Mouse (Mus musculus): ENCODE measurements at regions not wholly inside any gene's neighbourhood (a gene's known extent, or its start where the extent isn't known, plus 50 kb on each side); places are given as distances from the start of the nearest gene placed in this dataset.

DNA sequence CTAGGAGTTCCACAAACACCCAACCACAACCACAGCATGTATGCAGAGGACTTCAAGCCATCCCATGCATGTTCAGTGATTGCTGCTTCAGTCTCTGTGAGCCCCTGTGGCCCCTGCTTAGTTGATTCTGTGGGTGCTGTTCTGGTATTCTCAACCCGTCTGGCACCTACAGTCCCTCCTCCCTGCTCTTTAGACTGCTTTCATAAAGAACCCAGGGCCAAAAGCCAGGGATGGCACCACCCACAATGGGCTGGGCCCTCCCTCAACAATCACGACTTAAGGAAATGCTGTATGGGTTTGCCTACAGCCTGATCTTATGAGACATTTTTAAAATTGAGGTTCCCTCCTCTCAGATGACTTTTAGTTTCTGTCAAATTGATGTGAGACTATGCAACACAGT is 58.9 kb upstream of the Bcl9 start:
- Histone ChIP-seq H3K9me3 (ENCODE audit: control insufficient read depth, low read length) (no peaks in the 10 kb centered on the region), H3K27ac (ENCODE audit: low read length) (no peak overlapping the region), H3K27me3 (replicated peaks; ENCODE audit: control insufficient read depth, insufficient read depth, low read length) (no peaks in the 10 kb centered on the region), H3K4me3 (ENCODE audit: low read length) (no peak overlapping the region), H3K9ac (ENCODE audit: low read depth, low read length) (no peak overlapping the region), H3K36me3 (ENCODE audit: control insufficient read depth, insufficient read depth, low read length) (no peaks in the 10 kb centered on the region), H3K4me1 (ENCODE audit: control insufficient read depth, insufficient read depth, low read length) (no peaks in the 10 kb centered on the region), H3K4me2 (ENCODE audit: low read depth, low read length) (no peak overlapping the region)
- no peak for ATAC-seq
- 28% methylated on average over 2 of the region's 2 CpGs for WGBS

DNA sequence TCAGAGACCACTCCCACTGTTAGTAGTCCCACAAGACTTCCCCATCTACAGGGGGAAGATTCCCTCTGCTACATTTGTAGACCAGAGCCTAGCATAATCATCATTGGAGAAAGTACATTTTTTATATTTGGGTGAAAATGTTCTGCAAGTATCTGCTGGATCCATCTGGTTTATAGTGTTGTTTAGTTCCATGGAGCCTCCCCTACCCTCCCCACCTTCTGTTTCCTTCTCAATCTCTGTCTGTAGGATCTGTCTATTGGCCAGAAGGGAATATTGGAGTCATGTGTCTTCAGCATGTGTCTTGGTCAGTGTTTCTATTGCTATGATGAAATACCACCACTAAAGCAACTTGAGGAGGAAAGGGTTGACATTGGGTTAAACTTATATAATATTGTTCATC is 57.7 kb upstream of the Bcl9 start:
- no peak overlapping the region for H3K4me2 ChIP-seq (ENCODE audit: low read depth, low read length)
- H3K36me3 ChIP-seq (ENCODE audit: control insufficient read depth, insufficient read depth, low read length): no peaks in the 10 kb centered on the region
- no peak for ATAC-seq
- no peaks in the 10 kb centered on the region for H3K9me3 ChIP-seq (ENCODE audit: control insufficient read depth, low read length)
- no peaks in the 10 kb centered on the region for H3K27me3 ChIP-seq (replicated peaks; ENCODE audit: control insufficient read depth, insufficient read depth, low read length)
- no peaks in the 10 kb centered on the region for H3K4me1 ChIP-seq (ENCODE audit: control insufficient read depth, insufficient read depth, low read length)
- no peak overlapping the region for H3K27ac ChIP-seq (ENCODE audit: low read length)
- no peak overlapping the region for H3K9ac ChIP-seq (ENCODE audit: low read depth, low read length)
- H3K4me3 ChIP-seq (ENCODE audit: low read length): no peak overlapping the region

DNA sequence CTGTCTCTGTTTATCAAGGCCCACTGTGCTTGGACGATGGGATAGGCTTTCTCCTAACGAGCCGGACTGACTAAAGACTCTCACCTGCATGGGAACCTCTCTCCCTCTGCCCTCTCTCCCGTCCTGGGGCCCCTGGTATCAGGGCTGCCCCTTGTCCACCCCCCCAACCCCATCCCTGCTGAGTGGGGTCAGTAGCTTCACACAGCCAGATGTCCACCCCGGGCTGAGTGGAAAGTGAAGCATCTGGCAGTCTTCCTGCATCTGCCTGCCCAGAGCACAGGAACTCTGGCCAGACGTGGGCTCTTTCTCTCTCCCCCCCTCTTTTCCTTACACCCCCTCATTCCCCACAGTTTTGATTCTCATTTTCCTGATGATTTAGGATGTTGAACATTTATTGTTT is 56.1 kb upstream of the Bcl9 start:
- Histone ChIP-seq H3K36me3 (ENCODE audit: control insufficient read depth, insufficient read depth, low read length) (no peaks in the 10 kb centered on the region), H3K4me2 (ENCODE audit: low read depth, low read length) (no peak overlapping the region), H3K9ac (ENCODE audit: low read depth, low read length) (no peak overlapping the region), H3K4me1 (ENCODE audit: control insufficient read depth, insufficient read depth, low read length) (no peaks in the 10 kb centered on the region), H3K27ac (ENCODE audit: low read length) (no peak overlapping the region), H3K27me3 (replicated peaks; ENCODE audit: control insufficient read depth, insufficient read depth, low read length) (no peaks in the 10 kb centered on the region), H3K9me3 (ENCODE audit: control insufficient read depth, low read length) (no peaks in the 10 kb centered on the region), H3K4me3 (ENCODE audit: low read length) (no peak overlapping the region)
- WGBS: 52% methylated on average over 6 of the region's 6 CpGs
- ATAC-seq: no peak

DNA sequence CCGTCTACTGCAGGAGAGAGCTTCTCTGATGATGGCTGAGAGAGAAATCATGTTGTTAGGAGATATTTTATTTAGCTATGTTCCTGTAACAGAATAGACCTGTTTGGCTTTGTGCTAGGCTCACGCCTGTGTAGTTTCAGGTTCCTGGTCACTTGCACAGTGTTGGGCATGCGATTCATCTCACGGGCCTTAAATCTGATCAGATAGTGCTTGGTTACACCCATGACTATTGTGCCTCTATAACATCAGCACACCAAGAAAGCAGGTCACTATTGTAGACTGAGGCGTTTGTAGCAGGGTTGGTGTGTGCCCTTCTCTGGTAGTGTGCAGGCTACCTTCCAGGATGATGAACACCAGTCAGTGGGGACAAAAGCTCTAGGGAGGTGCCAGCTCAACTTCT is 54.3 kb upstream of the Bcl9 start:
- H3K4me1 ChIP-seq (ENCODE audit: control insufficient read depth, insufficient read depth, low read length): no peaks in the 10 kb centered on the region
- WGBS: 97% methylated on average over 5 of the region's 5 CpGs
- H3K36me3 ChIP-seq (ENCODE audit: control insufficient read depth, insufficient read depth, low read length): no peaks in the 10 kb centered on the region
- H3K27me3 ChIP-seq (replicated peaks; ENCODE audit: control insufficient read depth, insufficient read depth, low read length): no peaks in the 10 kb centered on the region
- H3K9me3 ChIP-seq (ENCODE audit: control insufficient read depth, low read length): no peaks in the 10 kb centered on the region
- H3K4me2 ChIP-seq (ENCODE audit: low read depth, low read length): no peak overlapping the region
- no peak overlapping the region for H3K9ac ChIP-seq (ENCODE audit: low read depth, low read length)
- no peak overlapping the region for H3K4me3 ChIP-seq (ENCODE audit: low read length)
- ATAC-seq: no peak
- no peak overlapping the region for H3K27ac ChIP-seq (ENCODE audit: low read length)

DNA sequence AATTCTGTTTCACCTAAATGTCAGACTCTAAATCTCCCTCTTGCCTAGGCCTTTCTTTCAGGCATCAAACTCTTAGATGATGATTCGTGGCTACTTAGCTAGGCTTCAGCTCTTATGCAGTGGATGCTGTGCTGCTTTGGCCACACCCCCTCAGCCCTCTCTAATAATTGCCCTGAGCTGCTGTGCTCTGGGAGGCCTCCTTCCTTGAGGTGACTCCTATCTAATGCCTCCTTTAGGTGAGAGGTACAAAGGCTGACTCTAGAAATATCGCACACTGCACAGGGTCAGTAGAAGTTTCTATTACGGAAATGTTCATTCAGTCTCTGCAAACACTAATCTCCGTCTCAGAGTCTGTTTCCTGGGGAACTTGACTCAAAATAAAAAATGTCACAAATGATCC is 51.7 kb upstream of the Bcl9 start:
- WGBS: 33% methylated on average over 4 of the region's 4 CpGs
- ATAC-seq: peak; percentile 90
- Histone ChIP-seq H3K36me3 (ENCODE audit: control insufficient read depth, insufficient read depth, low read length) (no peaks in the 10 kb centered on the region), H3K4me2 (ENCODE audit: low read depth, low read length) (no peak overlapping the region), H3K4me3 (ENCODE audit: low read length) (no peak overlapping the region), H3K9ac (ENCODE audit: low read depth, low read length) (no peak overlapping the region), H3K9me3 (ENCODE audit: control insufficient read depth, low read length) (no peaks in the 10 kb centered on the region), H3K4me1 (ENCODE audit: control insufficient read depth, insufficient read depth, low read length) (no peaks in the 10 kb centered on the region), H3K27me3 (replicated peaks; ENCODE audit: control insufficient read depth, insufficient read depth, low read length) (no peaks in the 10 kb centered on the region), H3K27ac (ENCODE audit: low read length) (no peak overlapping the region)

All from intestine, embryonic 16.5 days (tissue).